Mouse (Mus musculus): Measurements from ENCODE around the gene Capn12. TPM values are rescaled to one million over a fixed set of nuclear protein-coding genes. Genes with fewer than 3 reads are reported as not detected.

The Capn12 gene
- 1 to 10 TPM in 1 of 2 experiments, under 1 TPM in 1; 0.67 to 1.3 TPM for total RNA-seq (2021)
- long read RNA-seq, experiment 1 = 0 reads
- long read RNA-seq, experiment 2, partial matches to known transcripts = 3 of 6 reads
- long read RNA-seq, experiment 2, other reads (novel, unspliced or antisense) = 3 of 6 reads

GRCm38 (mm10) chr7:28881199-28881598, at the start of gene Capn12:
TSS of gene Capn12 (plus strand) at chr7:28881422.
- no peak for DNase-seq (ENCODE audit: low spot score in 2 of 2)

DNA sequence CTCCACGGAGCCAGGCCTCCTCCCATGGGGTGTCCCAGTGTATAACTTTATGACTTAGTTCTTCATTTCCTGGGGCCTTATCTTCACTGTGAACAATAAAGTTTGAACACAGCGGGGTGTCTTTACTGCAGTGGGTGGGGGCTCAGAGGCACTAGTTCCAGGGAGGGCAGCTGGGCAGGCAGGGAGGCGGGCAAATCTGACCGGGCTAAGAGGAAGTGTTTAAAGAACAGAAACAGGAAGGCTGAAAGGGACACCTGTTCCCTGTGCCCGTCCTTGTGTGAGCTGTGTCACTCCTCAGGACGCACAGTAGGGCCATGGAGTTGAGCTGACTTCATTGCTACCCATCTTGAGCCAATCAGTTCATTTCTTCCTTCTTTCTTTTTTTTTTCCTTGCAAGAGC, 49.1 kb upstream of the Capn12 start:
- DNase-seq (ENCODE audit: low spot score in 2 of 2) = no peak

DNA sequence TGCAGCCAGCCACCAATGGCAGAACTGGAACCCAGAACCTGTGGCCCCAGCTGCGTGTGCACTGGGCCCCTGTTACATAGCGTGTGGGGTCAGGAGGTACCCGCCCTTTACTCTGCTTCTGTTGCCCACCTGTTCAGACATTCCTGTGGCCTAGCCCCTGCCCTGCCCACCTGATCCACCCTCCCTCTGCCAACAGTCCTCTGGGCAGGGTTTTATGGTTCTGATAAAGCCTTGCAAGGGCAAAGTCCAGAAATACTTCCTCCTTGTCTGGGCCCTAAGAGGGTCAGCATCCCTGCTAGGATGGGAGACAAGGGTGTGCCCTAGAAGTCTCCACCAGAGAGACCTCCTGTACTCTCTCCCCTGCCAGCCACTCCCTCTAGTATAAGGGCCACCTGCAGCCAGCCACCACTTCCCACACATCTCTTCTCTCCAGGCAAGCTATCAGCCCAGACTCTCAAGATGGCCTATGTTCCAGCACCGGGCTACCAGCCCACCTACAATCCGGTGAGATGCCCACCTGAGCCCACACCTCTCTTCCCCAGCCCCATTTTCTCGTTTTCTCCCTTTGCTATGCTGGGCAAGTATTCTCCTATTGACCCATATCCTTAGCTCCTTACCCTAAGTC, 47.4 kb upstream of the Capn12 start, which contains the start of gene Lgals4:
Lgals4 (plus strand) TSS at position 132 of the 625 bp plus-strand sequence.
- no peak for DNase-seq (ENCODE audit: low spot score in 2 of 2)

- DNase-seq (ENCODE audit: low spot score in 2 of 2) = no peak
Measured at GRCm38 (mm10) chr7:28836936-28837335, 44.3 kb upstream of the Capn12 start.

- no peak for DNase-seq (ENCODE audit: low spot score in 2 of 2)
Measured at GRCm38 (mm10) chr7:28838331-28838730, 42.9 kb upstream of the Capn12 start.

GRCm38 (mm10) chr7:28847273-28847672, 33.9 kb upstream of the Capn12 start:
- no peak for DNase-seq (ENCODE audit: low spot score in 2 of 2)

DNA sequence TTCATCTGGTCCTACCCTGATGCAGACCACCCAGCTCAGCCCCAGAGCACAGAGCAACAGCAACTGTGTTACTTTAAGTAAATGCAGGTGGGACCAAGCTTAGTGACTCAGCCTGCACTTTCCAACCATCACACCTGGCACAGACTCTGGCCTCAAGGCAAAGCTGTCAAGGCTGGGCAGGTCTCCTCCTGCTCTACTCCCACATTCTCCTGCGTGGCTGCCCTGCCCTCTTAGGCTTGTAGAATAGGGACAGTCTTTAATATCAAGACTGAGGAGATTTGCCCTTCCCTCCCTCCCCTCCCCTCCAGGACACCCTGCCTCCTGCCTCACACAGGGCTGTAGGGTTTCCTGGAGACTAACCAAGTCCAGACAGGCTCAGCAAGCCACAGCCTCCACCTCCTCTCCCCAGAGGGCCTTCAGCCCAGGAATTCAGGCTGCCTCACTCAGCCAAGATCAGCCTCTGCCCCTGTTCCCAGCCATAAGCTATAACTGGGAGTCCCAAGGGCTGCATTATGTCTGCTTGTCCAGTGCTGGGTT, 31.5 kb upstream of the Capn12 start:
- DNase-seq (ENCODE audit: low spot score in 2 of 2) = no peak

DNA sequence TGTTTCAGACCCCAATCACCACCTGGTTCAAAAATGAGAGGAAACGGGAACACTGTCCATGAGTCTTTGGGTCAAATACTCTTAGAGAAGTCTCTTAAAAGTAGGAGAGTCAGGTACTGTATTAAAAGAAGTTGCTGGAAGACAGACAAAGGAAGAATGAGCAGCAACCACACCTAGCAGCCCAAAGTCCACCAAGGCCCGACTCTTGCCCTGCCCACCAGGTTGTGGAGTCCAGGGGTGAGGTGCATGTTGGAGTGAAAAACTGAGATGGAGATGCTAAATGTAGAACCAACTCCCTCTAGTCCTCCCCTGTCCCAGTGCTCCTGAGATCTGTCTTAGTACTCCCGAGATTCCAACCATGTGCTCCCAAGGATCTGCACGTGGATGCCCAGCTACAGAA, 30.6 kb upstream of the Capn12 start:
- DNase-seq (ENCODE audit: low spot score in 2 of 2) = no peak

- DNase-seq (ENCODE audit: low spot score in 2 of 2) = no peak
Measured at GRCm38 (mm10) chr7:28859953-28860352, 21.3 kb upstream of the Capn12 start.

DNA sequence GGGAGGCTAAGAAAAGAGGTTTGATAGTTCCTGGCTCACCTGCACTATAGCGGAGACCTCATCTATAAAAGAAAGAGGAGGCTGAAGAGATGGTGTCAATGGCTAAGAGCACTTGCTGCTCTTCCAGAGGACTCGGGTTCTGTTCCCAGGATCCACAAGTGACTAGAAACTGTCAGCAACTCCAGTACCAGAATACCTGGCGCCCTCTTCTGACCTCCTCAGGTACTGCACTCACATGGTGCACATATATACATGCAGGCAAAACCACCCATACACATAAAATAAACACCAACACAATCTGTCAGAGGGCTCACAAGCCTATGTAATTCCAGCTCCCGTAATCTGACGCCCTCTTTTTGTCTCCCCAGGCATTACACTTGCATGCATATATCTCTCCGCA, 20.3 kb upstream of the Capn12 start:
- DNase-seq (ENCODE audit: low spot score in 2 of 2) = no peak

DNA sequence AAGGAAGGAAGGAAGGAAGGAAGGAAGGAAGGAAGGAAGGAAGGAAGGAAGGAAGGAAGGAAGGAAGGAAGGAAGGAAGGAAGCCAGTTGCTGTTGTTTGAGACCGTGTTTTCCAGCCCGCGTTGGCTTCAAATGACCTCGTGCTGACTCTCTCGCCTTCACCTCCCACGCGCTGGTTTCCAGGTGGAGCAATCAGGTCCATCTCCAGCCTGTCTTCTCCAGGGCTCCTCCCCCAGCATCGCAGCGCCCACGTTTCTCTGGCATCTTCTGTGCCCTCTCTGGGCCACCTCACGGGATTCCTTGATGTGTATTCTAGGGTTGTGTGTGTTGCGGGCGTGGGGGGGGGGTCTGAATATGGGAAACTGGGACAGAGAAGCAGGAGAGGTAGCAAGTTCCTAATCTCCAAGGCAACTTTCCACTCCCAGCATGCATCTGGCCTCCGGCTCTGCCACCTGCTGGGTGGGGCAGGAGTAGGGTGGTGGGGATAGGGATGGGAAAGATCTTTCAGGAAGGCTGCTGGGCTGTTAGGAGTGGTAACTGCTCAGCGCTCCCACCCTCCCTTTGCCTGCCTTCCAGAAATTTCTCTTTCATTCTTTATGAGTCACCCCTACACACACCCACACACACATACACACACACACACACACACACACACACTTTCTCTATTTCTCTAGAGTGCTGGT, 18.3 kb upstream of the Capn12 start:
- peak; percentile 14 to 44 for DNase-seq (ENCODE audit: low spot score in 2 of 2)

- DNase-seq (ENCODE audit: low spot score in 2 of 2) = no peak
Measured at GRCm38 (mm10) chr7:28863540-28863939, 17.7 kb upstream of the Capn12 start, which contains the start of gene Lgals7. TSS of gene Lgals7 (plus strand) at chr7:28863853.

GRCm38 (mm10) chr7:28864288-28864750, 16.9 kb upstream of the Capn12 start:
- DNase-seq (ENCODE audit: low spot score in 2 of 2) = no peak

GRCm38 (mm10) chr7:28865481-28866300, 15.5 kb upstream of the Capn12 start:
- DNase-seq (ENCODE audit: low spot score in 2 of 2) = peak; percentile 46 to 56

DNA sequence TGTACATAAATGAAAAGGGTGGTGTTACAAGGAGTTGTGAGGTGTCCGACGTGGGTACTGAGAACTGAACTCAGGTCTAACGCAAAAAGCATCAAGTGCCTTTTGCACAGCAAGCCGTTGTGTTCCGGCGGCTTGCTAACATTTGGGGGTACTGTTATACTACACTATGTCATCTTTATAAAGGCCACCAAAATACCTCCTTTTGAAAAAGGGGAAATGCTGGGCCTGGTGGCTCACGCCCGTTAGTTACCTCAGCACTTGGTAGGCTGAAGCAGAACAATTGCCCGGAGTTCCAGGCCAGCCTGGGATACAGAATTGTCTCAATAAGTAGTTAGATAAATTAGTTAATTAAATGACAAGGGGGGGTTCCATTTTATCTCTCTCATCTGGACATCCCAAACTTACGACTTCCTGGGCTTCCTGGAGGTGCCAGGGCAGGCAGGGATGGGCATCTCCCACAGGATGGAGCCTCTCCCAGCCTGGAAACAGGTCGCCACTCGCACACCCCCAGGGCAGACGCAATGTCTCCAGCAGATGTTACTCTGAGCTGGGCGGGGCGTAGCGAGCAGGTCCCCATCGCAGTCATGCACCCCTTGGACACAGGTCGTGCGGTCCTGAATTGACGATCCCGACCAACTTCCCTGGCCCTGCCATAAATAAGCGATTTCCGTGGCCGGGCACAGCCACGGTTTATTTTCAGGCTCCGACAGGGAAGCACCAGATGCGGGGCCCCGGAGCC, 14.3 kb upstream of the Capn12 start:
- DNase-seq (ENCODE audit: low spot score in 2 of 2) = no peak

DNA sequence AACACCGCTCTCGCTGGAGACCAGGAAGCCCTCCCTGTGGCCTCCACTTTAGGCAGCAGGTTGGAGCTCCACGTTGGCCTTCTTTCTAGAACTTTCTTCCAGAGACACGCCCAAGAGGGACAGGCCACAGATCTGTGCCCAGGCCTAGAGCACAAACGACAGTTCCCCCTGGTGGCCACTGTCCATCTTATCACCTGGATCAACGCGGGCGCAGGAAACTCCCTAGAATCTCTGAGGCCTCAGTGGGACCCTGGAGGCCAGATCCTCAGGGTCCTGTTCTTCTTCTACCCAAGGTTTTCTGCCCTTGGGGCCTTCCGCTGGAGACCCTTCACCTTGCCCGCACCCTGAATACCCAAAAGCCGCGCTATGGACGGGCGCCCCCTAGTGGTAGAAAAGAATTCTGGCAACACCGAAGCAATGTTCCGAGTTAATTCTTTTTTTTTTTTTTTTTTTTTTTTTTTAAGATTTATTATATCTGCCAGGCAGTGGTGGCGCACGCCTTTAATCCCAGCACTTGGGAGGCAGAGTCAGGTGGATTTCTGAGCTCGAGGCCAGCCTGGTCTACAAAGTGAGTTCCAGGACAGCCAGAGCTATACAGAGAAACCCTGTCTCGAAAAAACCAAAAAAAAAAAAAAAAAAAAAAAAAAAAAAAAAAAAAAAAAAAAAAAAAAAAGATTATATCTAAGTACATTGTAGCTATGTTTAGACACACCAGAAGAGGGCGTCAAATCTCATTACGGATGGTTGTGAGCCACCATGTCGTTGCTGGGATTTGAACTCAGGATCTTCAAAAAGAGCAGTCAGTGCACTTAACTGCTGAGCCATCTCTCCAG, 13.5 kb upstream of the Capn12 start:
- DNase-seq (ENCODE audit: low spot score in 2 of 2) = peak; percentile 54 to 67

DNA sequence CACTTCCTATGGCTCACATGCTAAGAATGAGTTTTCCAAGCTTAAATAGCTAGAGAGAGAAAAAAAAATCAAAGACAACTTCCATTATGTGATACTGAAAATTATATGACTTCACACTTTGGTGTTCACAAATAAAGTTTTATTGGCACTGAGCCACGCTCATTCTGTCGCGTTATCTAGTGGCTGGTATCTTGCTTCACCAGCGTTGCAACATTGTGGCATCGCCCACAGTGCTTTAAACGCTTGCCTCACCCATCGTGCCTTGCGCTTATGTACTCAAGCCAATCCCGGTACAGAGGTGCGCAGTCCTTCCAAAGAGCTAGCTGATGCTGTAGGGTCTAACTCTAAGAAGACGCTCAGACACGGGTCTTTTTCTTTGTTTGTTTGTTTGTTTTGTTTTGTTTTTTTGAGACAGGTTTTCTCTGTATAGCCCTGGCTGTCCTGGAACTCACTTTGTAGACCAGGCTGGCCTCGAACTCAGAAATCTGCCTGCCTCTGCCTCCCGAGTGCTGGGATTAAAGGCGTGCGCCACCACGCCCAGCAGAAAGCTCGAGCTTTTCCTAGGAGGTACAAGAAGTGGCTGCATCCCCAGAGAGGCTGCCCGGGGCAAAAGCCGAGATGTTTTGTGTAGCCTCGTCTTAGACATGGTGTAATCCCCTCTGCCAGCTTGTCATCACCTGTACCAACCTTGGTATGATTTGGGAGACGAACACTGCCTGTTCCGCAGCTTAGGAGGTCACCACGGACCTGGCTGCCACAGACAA, 10.1 kb upstream of the Capn12 start:
- no peak for DNase-seq (ENCODE audit: low spot score in 2 of 2)

DNA sequence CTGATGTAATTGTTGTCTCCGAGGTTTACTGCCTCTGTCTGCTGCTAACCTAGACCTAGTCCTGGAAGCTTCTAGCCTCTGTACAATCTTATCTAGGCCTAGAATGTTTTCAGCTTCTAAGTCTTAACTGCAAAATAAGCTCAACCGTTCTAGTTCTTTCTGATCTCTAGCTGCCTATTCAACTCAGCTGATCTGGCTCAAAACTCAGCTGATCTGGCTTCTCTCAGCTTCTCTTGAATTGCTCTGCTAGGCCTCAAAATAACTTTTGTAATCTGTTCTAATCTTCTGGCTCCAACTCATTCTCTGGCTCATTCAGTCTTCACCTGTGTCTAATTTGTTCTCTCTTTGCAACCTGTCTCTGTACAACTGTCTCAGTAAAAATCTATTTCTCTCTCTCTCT, 6.7 kb upstream of the Capn12 start:
- DNase-seq (ENCODE audit: low spot score in 2 of 2) = no peak

DNA sequence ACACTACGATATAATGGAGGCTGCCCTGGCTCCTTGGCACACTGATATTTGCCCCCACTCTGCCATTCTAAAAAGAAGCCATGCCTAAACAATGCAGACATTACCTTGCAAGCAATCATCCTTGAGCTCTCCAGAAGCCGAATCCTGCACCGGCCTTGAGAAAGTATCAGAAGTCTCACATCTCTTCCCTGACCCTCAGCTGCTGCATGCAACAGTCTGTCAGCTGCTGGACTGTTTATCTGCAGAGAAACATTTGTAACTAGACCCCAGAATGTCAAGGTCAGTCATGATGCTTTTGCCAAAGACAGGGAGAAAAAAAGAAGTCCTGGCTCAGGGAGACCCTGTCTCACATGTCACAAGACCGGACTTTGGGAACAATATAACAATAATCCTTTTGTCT, 5.1 kb upstream of the Capn12 start:
- no peak for DNase-seq (ENCODE audit: low spot score in 2 of 2)
